Mouse (Mus musculus) embryonic facial prominence, embryonic 14.5 days (tissue): ENCODE measurements around the gene Gin1. TPM values are rescaled to one million over a fixed set of nuclear protein-coding genes. Genes with fewer than 3 reads are reported as not detected.

Experiments
- ATAC-seq: fragments of 200-750 bp; cut with Nextera tagmentation; 2 replicates; pipeline ENCODE4 v1.8.0; 2017; ENCODE audit warnings: low read depth, moderate number of reproducible peaks, moderate TSS enrichment
- DNase-seq: peaks from one replicate; pipeline ENCODE4 v3.0.0-alpha.2; 2015; ENCODE audit warnings: low spot score
- H3K27ac ChIP-seq: fragments of 300-500 bp; sonication (generic); replicated peaks from 2 replicates; pipeline ENCODE4 v1.5.1; 2014; ENCODE audit warnings: low read depth, mild to moderate bottlenecking, low read length, moderate library complexity
- H3K27me3 ChIP-seq: fragments of 300-500 bp; sonication (generic); replicated peaks from 2 replicates; pipeline ENCODE4 v1.6.1; 2014; ENCODE audit warnings: low read length; ENCODE audit not compliant: control insufficient read depth, insufficient read depth
- H3K36me3 ChIP-seq: fragments of 300-500 bp; sonication (generic); 2 replicates; pipeline ENCODE4 v1.6.1; 2014; ENCODE audit warnings: low read length, mixed read lengths; ENCODE audit not compliant: control insufficient read depth, insufficient read depth
- H3K4me1 ChIP-seq: fragments of 300-500 bp; sonication (generic); 2 replicates; pipeline ENCODE4 v1.6.1; 2014; ENCODE audit warnings: antibody characterized with exemption, low read length; ENCODE audit not compliant: control insufficient read depth, insufficient read depth
- H3K4me2 ChIP-seq: fragments of 300-500 bp; sonication (generic); 2 replicates; pipeline ENCODE4 v1.6.1; 2014; ENCODE audit warnings: low read depth, mild to moderate bottlenecking, low read length, moderate library complexity, mixed read lengths
- H3K4me3 ChIP-seq: fragments of 300-500 bp; sonication (generic); 2 replicates; pipeline ENCODE4 v1.5.1; 2014; ENCODE audit warnings: low read depth, mild to moderate bottlenecking, low read length
- H3K9ac ChIP-seq: fragments of 300-500 bp; sonication (generic); 2 replicates; pipeline ENCODE4 v1.6.1; 2014; ENCODE audit warnings: low read depth, mild to moderate bottlenecking, low read length, moderate library complexity, mixed read lengths
- H3K9me3 ChIP-seq: fragments of 300-500 bp; sonication (generic); 2 replicates; pipeline ENCODE4 v1.6.1; 2016; ENCODE audit warnings: low read length; ENCODE audit not compliant: control insufficient read depth
- WGBS: fragments of 180-500 bp; shearing (Covaris S2); extraction: QIAGEN DNeasy Blood & Tissue Kit; methylation state at CpG from one replicate; pipeline ENCODE4 v1.1.7; 2014; 5-methylcytosine and 5-hydroxymethylcytosine counted together
- polyA plus RNA-seq: library from polyadenylated mRNA; unstranded; fragments of >200 nt; fragmentation: Nextera tagmentation; extraction: Ambion mirVana; gene quantifications from 2 replicates; pipeline ENCODE4 v1.2.1, GENCODE M21; 2014

The Gin1 gene
- polyA plus RNA-seq, 1 experiment from 2014 or later = 12.1 TPM

- 53% methylated on average over 5 of the region's 5 CpGs for WGBS
- peak; percentile 65 for DNase-seq
These were observed 63.7 kb downstream of the Gin1 start for GRCm38 (mm10) chr1:97833466-97834353.

DNA sequence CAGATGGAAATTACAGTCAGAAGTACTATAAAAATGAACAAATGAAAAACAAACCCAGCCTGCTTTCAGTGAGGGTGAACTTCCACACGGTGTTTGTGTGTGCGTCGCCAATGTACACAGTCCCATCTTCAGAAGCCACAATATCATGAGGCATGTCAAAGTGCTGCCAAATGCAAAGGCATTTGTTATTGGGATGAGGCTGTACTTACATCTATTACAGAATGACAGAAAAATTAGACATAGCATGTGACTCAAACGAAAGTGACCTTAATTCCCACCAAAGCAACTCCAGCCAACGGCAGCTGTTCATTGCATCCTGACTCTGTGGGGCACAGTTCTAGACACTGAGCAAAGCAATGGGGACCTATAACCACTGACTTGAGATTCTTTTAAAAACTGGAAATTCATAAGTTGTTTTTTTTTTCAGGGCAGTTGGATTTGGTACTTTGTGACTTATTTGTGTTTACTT lies 64.4 kb downstream of the Gin1 start:
- ATAC-seq = no peak
- H3K9ac ChIP-seq = no peak overlapping the region
- no peak overlapping the region for H3K4me2 ChIP-seq
- H3K4me3 ChIP-seq = no peak overlapping the region
- peaks cover 7% of the 10 kb centered on the region; the same call in 1 of the 2 replicates for H3K4me1 ChIP-seq
- no peaks in the 10 kb centered on the region for H3K27me3 ChIP-seq
- H3K27ac ChIP-seq = peak overlapping the region; percentile 67
- 68% methylated on average over 5 of the region's 5 CpGs for WGBS
- peaks cover 10% of the 10 kb centered on the region for H3K36me3 ChIP-seq
- DNase-seq = no peak
- no peaks in the 10 kb centered on the region for H3K9me3 ChIP-seq

More at GRCm38 (mm10) chr1:97833466-97834353, 63.7 kb downstream of the Gin1 start:
- peaks cover 10% of the 10 kb centered on the region for H3K36me3 ChIP-seq
- H3K4me2 ChIP-seq = no peak overlapping the region
- ATAC-seq = peak; percentile 67; the same call in 1 of the 2 replicates
- peaks cover 7% of the 10 kb centered on the region; the same call in 1 of the 2 replicates for H3K4me1 ChIP-seq
- H3K9ac ChIP-seq = no peak overlapping the region
- no peaks in the 10 kb centered on the region for H3K9me3 ChIP-seq
- peak overlapping the region; percentile 67 for H3K27ac ChIP-seq
- H3K27me3 ChIP-seq = no peaks in the 10 kb centered on the region
- H3K4me3 ChIP-seq = no peak overlapping the region

Other genes with a start within 250 kb of the Gin1 start
- gene D1Ertd622e, start 108.1 kb upstream of the Gin1 start, polyA plus RNA-seq = 19.2 and 23.4 TPM in 2 replicates
- gene Ppip5k2, start 239 bp downstream of the Gin1 start, polyA plus RNA-seq = 24.0 and 28.3 TPM in 2 replicates